Mouse (Mus musculus): Measurements from ENCODE around the gene Ciz1.
A peak's percentile ranks its signal among the peaks of the same experiment; 100 is the strongest.

DNA sequence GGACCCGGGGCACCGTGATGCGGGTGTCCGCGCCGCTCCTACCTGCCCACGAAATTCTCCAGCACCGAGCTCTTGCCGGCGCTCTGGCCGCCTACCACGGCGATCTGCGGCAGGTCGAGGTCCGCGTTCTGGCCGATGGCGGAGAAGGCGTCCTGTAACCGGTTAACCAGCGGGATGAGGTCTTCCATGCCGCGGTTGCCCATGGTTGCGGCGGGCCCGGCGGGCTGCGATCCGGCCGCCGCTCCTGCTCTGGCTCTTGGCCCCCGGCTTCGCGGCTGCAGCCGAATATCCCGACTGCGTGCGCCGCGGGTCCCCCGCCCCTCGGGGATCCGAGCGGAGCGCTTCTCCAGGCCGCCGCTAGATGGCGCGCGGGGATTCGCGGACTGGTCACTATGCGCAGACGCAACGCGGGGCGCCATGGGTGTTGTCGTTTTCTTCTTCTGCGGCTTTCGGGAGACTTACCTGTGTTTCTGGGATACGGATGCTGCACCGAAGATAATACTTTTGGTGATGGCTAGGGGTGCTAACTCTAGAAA, 948 bp downstream of the Ciz1 start, which contains the start of gene Dnm1:
- TF ChIP-seq CTCF (IDR thresholded peaks at IDR 0.05; ENCODE audit: extremely low read depth, insufficient read depth, low read length) (peak; percentile 60), POLR2A (IDR thresholded peaks at IDR 0.05; ENCODE audit: extremely low read depth, insufficient read depth, low read length) (peak; percentile 53; the same call in 1 of the 2 replicates)
